Mouse (Mus musculus) G1E-ER4 (cell line): ENCODE results near the gene Col18a1. TPM values are rescaled to one million over a fixed set of nuclear protein-coding genes. Genes with fewer than 3 reads are reported as not detected.

ENCODE experiments used
- GATA1 ChIP-seq: IDR thresholded peaks from one replicate; pipeline ENCODE4 v1.8.0; 2012; ENCODE audit warnings: low read length, inconsistent platforms
- polyA plus RNA-seq: library from polyadenylated mRNA; stranded (reverse); fragments of >175 nt; gene quantifications from 2 replicates; pipeline ENCODE4 v1.2.3, GENCODE M21; 2012

Gene Col18a1
- polyA plus RNA-seq, 1 experiment: 252 TPM

DNA sequence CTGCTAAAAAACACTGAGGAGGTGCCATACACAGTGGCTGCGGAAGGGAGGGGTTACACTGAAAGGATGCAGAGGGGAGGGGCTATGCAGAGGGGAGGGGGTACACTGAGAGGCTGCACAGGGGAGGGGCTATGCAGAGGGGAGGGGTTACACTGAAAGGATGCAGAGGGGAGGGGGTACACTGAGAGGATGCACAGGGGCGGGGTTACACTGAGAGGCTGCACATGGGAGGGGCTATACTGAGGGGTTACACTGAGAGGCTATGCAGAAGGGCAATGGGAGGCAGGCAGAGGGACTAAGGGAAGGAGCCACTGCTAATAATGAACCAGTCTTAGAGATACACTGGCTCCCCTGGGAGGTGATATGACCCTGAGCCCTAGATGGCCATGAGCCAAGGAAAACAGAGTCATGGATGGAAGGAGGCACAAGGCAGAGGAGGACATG is 14.1 kb downstream of the Col18a1 start:
- no peak for TF ChIP-seq GATA1

DNA sequence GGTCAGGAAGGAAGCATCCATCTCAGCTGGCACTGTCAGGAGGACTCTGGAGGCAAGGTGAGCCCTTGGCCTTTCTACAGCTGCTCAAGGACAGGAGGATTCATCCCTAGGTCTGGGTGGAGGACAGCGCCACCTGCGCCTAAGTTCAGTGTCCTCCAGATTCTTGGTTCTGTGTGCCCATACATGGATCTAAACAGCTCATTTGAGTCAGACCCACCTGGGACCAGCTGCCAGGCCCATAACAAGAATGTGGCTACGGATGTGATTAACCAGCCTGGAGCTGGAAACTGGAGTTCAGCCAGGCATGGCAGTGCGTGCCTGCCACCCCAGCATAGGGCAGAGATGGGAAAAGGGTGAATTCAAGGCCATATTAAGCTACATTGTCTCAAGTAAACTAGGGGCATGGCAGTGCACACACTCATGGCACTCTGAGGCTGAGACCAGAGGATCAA is 14.8 kb downstream of the Col18a1 start:
- TF ChIP-seq GATA1: no peak

DNA sequence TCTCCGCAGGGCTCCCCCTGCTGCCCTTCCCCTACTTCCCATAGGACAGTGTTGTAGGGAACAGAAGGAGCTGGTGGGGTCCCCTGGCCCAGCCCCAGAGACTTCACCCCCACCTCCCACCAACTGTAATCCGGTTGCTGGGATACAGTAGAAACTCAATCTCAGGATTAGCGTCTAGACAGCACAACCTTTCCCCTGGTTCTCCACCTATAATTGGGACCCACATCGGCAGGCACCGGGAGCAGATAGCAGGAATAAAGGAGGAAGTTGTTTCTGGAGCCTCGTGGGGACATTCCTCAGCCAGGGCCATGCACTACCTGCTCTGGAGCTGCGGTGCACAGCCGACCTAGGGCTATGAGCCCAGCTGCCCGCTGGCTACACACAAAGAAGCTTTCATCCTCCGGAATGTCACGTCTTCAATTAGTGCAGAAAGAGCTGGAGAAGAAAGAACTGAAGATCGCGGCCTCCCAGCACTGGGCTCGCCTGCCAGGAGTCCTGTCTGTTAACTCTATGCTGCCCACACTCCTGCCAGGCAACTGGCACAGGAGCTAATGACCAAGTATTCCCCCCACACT is 15.3 kb downstream of the Col18a1 start:
- TF ChIP-seq GATA1: no peak

DNA sequence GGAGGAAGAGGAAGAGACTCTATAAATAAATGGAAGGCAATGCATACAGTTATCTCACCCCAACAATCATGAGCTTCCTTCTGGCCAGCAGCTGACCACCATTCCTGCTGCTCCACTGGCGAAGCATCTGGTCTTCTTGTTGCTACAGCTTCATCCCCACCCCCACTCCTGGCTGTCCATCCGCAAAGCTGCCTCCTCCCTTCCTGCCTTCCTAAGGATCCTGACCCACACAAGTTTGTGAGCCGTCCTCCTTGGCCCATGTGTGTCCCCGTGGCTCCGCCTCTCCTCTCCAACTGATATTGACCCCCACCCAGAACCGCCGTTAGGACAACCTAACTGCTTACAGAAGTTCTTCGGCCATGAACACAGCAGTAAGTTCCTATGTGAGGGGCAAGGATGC is 16.3 kb downstream of the Col18a1 start:
- no peak for TF ChIP-seq GATA1

DNA sequence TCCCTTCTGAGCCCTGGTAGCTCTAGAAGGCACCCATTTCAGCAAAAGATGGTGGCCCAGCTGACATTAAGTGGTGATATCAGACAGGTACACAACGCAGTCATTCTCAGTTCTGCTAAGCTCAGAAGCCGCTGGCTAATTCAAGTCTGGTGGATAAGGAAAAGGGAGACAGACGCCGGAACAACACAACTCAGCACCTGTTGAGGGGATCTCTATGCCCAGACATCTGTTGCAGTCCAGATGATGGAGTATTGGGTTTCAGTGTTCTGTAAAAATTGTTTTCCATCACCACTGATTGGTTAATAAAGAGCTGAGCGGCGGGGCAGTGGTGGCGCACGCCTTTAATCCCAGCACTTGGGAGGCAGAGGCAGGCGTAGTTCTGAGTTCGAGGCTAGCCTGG is 18.8 kb downstream of the Col18a1 start:
- TF ChIP-seq GATA1: no peak

DNA sequence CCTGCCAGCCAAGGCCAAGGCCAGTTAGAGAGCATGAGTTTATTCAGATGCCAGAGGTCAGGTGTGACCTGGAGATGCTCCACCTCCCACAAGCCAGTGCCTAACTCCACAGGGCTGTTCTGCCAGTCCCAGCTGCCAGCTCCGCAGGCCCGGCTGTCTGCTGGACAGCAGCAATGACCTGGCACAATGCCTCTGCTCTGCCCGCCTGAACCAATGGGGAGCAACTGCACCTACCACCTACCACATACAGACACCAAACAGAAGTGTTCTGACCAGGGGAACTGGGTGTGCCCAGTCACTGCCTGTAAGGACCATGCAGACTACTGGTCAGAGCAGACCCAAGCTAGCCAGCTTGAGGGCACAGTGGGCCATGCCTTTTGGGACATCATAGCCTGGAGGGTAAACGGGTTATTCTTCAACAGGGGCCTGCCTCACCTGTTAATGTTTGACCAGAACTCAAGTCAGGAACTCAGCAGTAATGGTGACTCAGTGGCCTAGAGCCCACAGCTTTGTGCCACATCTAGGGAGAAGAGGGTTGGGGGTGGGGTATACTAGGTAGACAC is 19.4 kb downstream of the Col18a1 start:
- TF ChIP-seq GATA1: no peak

DNA sequence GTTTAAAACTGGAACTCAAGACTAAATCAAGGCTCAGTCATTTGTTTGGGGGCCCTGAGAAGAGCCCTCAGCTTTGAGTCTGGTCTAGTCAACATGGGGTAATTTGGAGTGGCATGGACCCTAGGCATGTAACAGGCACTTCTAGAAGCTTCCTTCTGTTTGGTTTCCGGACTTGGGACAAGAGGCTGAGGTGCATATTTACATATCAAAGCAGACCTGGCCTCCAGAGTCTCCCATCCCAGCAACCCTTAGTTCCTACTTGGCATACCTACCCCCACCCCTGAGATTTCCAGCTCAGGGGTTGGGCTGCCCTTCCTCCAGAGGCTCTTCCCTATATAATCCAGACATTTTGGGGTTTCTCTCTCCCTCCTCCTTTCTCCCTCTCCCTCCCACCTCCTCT is 20.4 kb downstream of the Col18a1 start:
- no peak for TF ChIP-seq GATA1

DNA sequence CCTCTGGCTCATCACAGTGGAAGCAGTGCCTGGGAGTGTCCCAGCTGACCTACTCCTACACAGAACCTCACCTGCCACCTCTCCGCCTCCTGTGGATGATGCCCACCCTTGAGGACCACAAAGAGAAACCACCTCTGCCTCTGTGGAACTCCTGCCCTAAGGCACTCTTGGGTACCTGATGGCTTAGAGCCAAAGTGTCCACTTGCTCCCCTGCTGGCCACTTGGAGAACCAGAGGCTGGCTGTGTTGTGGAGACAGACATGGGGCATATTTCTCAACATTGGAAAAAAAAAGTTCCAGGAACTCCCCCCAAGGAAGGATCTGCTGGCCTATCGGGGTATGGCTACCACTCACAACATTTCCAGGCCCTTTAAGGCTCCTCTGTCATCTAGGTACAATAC is 22.0 kb downstream of the Col18a1 start:
- TF ChIP-seq GATA1: no peak

DNA sequence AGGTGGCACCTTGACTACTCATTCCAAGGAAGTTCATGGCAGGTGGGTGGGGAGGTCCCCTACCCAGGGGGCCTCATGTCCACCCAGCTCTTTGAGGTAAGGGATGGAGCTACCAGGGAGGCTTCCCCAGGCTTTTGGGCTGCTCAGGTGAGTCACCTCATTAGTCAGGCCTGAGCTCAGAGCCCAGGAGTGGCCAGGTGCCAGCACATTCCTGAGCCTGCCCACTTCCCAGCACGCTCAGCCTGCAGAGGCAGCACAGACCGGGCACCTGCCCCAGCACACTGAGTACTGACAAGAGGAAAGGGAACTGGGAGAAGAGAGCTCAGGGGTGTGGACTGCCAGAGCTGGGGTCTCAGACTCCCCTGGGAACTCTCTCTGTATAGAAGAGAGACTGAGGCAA is 24.0 kb downstream of the Col18a1 start:
- no peak for TF ChIP-seq GATA1

DNA sequence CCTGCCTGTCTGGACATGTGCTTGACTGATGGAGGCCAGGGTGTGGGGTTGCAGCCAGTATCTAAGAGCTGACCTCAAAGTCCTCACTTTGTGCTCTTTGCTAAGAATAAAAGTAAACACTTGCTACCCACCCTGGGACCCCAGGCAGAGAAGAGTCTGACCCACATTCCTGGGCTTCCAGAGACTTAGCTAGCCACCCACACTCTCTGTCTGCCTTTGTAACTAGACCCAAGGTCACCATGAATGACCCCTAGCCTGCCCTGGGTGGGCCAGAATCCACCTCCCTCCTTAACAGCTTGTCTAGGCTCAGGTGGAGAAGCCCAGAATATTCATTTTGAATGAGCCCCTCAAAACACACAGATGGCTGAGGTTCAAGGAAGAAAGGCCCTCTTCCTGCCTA is 28.0 kb downstream of the Col18a1 start:
- TF ChIP-seq GATA1: no peak

DNA sequence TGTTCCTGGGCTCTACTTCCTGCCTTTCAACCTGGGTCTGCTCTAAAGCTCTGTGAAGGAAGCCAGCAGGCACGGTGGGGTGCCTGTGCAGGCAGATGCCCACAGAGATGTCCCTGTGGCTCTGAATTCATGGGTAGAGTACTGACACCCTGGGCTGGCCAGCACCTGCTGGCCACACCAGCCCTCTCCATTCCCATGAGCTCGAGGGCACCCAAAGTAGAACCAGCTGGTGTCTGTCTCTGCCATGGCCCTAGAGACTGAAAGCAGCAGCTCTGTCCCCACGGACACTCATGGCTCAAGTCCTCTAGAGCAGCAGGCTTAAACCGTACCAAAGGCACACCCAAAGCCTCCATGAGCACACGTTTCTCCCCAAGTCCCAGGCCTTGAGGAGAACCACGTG is 30.1 kb downstream of the Col18a1 start:
- no peak for TF ChIP-seq GATA1

DNA sequence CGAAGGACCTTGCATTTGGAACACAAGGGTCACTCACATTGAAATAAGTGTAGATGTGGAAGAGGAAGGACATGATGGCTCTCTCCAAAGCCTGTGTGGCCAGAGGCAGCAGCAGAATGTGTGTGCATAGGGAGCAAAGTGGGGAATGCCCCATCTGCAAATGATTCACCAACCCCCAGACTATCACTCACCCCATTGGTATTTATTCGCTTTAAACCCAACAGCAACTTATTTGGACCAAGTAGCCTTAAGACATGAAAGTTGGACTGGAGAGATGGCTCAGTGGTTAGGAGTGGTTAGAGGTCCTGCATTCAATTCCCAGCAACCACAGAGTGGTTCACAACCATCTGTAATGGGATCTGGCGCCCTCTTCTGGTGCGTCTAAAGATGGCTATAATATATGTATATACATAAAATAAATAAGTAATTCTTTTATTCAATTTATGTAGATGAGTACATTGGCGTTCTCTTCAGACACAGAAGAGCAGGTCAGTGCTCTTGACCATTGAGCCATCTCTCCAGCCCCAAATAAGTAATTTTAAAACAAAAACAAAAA is 31.0 kb downstream of the Col18a1 start:
- TF ChIP-seq GATA1: no peak

DNA sequence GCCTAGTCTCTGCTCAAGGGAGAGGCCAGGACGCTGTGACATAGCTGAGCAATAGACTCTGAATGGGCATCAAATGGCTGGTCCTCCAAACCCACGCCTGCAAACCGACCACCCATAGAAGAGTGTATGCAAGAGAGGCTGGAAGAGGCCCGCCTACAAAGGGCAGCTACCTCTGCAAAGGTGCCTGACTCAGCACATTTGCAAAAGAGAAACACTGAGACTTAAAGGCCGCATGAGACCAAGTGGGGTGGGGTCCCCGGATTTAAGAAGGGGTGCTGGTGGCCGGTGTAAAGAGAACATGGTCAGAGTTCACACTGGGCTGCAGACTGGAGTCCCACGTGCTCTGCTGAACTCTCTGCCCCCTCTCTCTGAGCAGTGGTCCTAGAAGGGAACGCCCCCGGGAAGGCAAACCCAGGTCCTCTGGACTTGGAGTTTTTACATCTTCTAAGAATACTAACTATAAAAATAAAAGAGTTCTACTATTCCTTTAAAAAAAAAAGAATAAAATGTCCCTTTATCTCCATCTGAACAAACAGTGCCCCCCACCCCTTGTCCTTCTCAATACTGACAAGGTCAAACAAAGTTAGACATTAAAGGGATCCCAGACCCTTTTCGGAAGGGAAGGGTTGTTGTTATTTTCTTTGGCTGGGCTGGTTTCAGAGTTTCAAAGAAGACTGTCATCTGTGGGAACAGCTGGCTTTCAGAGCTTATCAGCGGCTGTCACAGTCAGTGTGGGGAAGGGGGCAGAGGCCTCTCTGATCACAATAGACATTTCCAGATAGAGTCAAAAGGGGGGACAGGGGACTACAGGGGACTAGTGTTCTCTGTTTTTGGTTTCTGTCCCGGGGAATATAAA is 32.2 kb downstream of the Col18a1 start:
- TF ChIP-seq GATA1: peak; percentile 27

DNA sequence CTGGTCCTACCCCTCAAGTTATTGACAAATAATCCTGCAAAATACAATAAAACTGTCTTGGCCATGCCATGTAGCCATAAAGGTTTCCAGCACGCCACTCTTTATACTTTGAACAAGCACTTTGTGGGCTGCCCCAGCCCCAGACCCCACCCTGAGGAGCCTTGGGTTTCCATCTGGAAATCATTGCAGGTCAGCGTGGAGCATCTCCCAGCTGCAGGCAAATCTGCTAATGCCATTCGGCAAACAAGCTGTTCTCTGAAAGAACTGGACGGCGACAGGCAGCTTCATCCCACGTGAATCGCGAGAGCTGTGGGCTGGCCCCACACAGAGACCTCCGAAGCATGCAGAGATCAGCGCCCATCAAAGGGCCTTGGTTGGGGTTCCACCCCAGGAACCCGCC is 34.2 kb downstream of the Col18a1 start:
- TF ChIP-seq GATA1: no peak

DNA sequence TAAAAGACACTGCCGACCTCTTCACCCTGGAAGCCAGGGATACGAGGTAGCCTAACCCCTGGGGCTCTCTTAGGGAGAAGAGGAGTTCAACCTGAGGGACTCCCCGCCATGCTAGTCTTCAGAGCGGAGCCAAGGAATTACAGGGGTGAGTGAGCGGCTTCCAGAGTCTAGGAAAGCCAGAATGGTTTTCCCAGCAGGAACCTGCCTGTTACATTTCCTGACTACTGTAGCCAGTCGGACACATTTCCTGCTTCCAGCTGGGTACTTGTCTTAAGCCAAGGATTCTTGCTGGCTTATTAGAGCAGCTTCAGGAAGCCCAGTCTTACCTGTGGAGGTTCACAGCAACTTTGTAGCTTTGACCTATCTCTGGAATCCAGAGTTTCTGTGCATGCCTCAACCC is 34.8 kb downstream of the Col18a1 start:
- TF ChIP-seq GATA1: no peak

DNA sequence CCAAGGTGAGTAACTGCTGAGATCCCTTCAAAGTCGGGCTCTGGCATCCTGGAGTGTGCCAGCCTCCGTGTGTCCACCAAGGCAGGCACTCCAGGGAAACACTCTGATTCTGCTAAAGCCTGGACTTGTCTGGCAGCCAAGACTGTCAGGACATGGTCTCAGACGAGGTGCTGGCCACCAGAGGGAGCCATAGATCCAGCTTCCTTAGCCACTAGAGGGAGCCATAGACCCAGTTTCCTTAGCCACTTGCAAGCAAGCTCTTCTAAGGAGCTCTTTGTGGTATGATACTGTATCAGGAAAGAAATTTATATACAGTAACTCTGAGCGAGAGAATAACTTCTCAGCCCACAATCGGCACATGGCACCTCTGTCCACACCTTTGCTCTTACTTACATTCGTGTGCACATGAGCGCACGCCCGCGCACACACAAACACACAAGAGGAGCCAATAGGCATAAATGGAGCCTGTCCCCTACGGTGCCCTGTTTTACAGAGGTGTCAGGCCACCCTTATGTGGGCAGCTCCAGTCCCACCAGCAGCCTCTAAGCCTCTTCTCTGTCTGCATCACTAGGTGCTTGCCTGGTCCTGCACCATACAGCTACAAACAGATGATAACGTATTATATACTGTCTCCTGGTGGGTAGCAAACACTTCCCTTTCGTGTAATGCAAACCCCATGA is 35.6 kb downstream of the Col18a1 start:
- no peak for TF ChIP-seq GATA1
